Mouse (Mus musculus): Measurements from ENCODE around the gene Kmt2b.

DNA sequence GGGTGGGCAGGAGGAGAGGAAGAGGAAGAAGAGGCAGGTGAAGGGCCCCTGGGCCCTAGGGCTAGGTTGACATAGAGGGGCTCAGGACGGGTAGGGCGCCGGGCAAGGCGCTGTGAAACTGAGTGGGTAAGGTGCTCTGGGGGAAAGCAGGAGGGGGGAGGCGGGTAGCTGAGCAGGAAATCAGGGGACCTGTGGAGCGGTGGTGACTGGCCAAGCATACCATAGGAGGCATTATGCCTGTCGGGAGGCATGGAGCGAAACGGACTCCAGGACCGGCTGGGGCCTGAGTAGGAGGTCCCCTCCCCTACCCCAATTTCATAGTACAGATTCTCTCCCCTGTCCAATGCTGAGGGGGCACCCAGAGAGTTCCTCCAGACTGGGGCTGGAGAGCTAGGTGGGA is 65.7 kb downstream of the Kmt2b start:
- TF ChIP-seq CTCF (IDR thresholded peaks at IDR 0.05; ENCODE audit: control insufficient read depth, insufficient read depth, insufficient read length): no peak
- no peak for TF ChIP-seq USF1 (IDR thresholded peaks at IDR 0.05; ENCODE audit: low read depth)
- TF ChIP-seq FOSL1 (IDR thresholded peaks at IDR 0.05; ENCODE audit: insufficient read depth, low read length, poor library complexity, severe bottlenecking): no peak
- TF ChIP-seq MAX (IDR thresholded peaks at IDR 0.05): no peak
- no peak for TF ChIP-seq CEBPB (IDR thresholded peaks at IDR 0.05; ENCODE audit: low read depth)

All from C2C12 (cell line).